Comparison of ENCODE assay signal across 17 mouse cellular contexts in the genomic region with DNA sequence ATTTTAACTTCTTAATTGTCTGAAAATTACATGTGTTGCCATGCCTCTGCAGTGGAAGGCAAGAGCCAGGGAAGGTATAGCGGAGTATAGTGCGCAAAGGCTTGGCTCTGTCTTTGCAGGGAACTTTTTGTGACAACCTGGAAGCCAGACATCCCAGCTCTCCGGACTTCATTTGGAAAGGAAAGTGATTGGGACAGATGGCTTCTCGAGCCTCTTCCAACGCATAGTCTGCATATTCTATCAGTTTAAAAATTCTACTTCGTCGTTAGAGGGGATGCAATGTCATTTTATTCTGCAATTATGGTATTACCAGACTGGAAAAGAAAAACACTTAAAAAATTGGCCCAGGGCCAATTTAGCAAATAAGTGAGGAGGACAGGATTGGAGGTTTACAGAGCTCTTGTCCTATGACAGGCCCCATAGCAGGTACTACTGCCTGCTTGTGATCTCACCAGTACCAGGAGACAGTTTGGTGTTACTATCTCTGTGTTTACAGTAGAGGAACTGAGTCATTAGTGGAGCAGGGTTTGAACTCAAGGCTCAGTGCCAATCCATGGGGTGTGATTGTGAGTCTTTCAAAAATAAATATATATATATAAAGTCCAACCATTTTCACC. TPM values are rescaled to one million over a fixed set of nuclear protein-coding genes. Genes with fewer than 3 reads are reported as not detected.
A peak's percentile ranks its signal among the peaks of the same experiment; 100 is the strongest.
DNase-seq lines count a peak whose midpoint lies in the region; ATAC-seq and TF ChIP-seq lines count a peak whose summit lies in the region.
"Had no signal": no experiment of that assay in that cellular context is flagged by ENCODE, and none has a peak within 500 bp of the region (broad histone marks: within the 10 kb centered on the region; RNA-seq: fewer than 3 reads in every experiment).

No protein-coding gene starts in this region.

- TF ChIP-seq CTCF in layer of hippocampus, adult 2 months (conservative IDR thresholded peaks at IDR 0.05): no peak
- TF ChIP-seq CTCF in brain, embryonic 14.5 days (IDR thresholded peaks at IDR 0.05; ENCODE audit: borderline replicate concordance, extremely low read depth, insufficient read depth, insufficient read length): no peak

- H3K4me3 ChIP-seq in layer of hippocampus, adult 2 months: no peak overlapping the region
- H3K4me3 ChIP-seq in forebrain, embryonic 16.5 days (replicated peaks; ENCODE audit: low read length): no peak overlapping the region
- no peak overlapping the region for H3K4me3 ChIP-seq in hindbrain, embryonic 16.5 days (ENCODE audit: low read length)
- H3K4me3 ChIP-seq: heart, embryonic 15.5 days; stomach, embryonic 15.5 days had no signal

- no peak for DNase-seq in frontal cortex, postnatal 10 days (ENCODE audit: low spot score in 2 of 2)
- peak in 1 of 2 experiments; percentile 59 for DNase-seq in layer of hippocampus, adult 2 months (ENCODE audit: low spot score in 2 of 2)
- DNase-seq in layer of hippocampus, postnatal 25 days (ENCODE audit: extremely low spot score in 1 of 2, low spot score in 1 of 2): no peak
- DNase-seq in brain, embryonic 14.5 days (ENCODE audit: low read depth): peak; percentile 69
- no peak for DNase-seq in ovary, postnatal 10 days (ENCODE audit: low spot score)
- DNase-seq: adrenal gland, postnatal 36 days; kidney, adult 8-10 months; midbrain, embryonic 14.5 days; thymus, postnatal 4 days had no signal

- H3K9me3 ChIP-seq in forebrain, embryonic 16.5 days (ENCODE audit: control insufficient read depth, low read length): no peaks in the 10 kb centered on the region
- H3K9me3 ChIP-seq in hindbrain, embryonic 16.5 days (ENCODE audit: control insufficient read depth, low read length): no peaks in the 10 kb centered on the region
- H3K9me3 ChIP-seq: heart, embryonic 15.5 days; stomach, embryonic 15.5 days had no signal

- no peaks in the 10 kb centered on the region for H3K36me3 ChIP-seq in forebrain, embryonic 16.5 days (ENCODE audit: control insufficient read depth, insufficient read depth)
- H3K36me3 ChIP-seq in hindbrain, embryonic 16.5 days (ENCODE audit: control insufficient read depth, insufficient read depth, low read length): no peaks in the 10 kb centered on the region
- H3K36me3 ChIP-seq: heart, embryonic 15.5 days; stomach, embryonic 15.5 days had no signal

- WGBS in forebrain, embryonic 16.5 days: 32% methylated on average over 7 of the region's 7 CpGs
- WGBS in hindbrain, embryonic 16.5 days: 71% methylated on average over 7 of the region's 7 CpGs

- peaks cover 21% of the 10 kb centered on the region for H3K4me1 ChIP-seq in forebrain, embryonic 16.5 days (replicated peaks; ENCODE audit: control insufficient read depth, insufficient read depth, low read length)
- peaks cover 9% of the 10 kb centered on the region for H3K4me1 ChIP-seq in hindbrain, embryonic 16.5 days (ENCODE audit: control insufficient read depth, insufficient read depth, low read depth, low read length)

- H3K9ac ChIP-seq in forebrain, embryonic 16.5 days (replicated peaks; ENCODE audit: low read depth, low read length): no peak overlapping the region
- no peak overlapping the region for H3K9ac ChIP-seq in hindbrain, embryonic 16.5 days (ENCODE audit: low read depth, low read length)
- H3K9ac ChIP-seq: heart, embryonic 15.5 days; stomach, embryonic 15.5 days had no signal

- no peaks in the 10 kb centered on the region for H3K27me3 ChIP-seq in forebrain, embryonic 16.5 days (replicated peaks; ENCODE audit: control insufficient read depth, insufficient read depth, low read length)
- H3K27me3 ChIP-seq in hindbrain, embryonic 16.5 days (replicated peaks; ENCODE audit: control insufficient read depth, insufficient read depth, low read length): no peaks in the 10 kb centered on the region
- H3K27me3 ChIP-seq: heart, embryonic 15.5 days; stomach, embryonic 15.5 days had no signal

- 0 out of 2 replicates have a peak overlapping the region, but pooled peaks have one; percentile 4 for H3K4me2 ChIP-seq in forebrain, embryonic 16.5 days (ENCODE audit: low read length)
- H3K4me2 ChIP-seq in hindbrain, embryonic 16.5 days (ENCODE audit: low read length): no peak overlapping the region
- H3K4me2 ChIP-seq: liver, embryonic 11.5 days; stomach, embryonic 15.5 days had no signal

- H3K27ac ChIP-seq in layer of hippocampus, adult 2 months: peak overlapping the region; percentile 36
- peak overlapping the region; percentile 59 for H3K27ac ChIP-seq in forebrain, embryonic 16.5 days (ENCODE audit: low read length)
- H3K27ac ChIP-seq in hindbrain, embryonic 16.5 days (ENCODE audit: low read depth, low read length): no peak overlapping the region
- H3K27ac ChIP-seq: hindbrain, postnatal 0 days; stomach, embryonic 15.5 days had no signal

- peak; percentile 55 for ATAC-seq in frontal cortex, adult (ENCODE audit: low TSS enrichment)
- ATAC-seq in forebrain, embryonic 16.5 days: peak; percentile 78
- ATAC-seq in hindbrain, embryonic 16.5 days: no peak
- ATAC-seq: activated CD4-positive, CD25-positive, alpha-beta regulatory T cell, adult 4 months; hindbrain, postnatal 0 days had no signal

- TF ChIP-seq POLR2A in brain, embryonic 14.5 days (IDR thresholded peaks at IDR 0.05; ENCODE audit: borderline replicate concordance, extremely low read depth, insufficient read depth, insufficient read length, poor library complexity, severe bottlenecking): no peak

RNA-seq across cellular contexts. Expression of a gene that starts 7.8 kb away (rescaled TPM):
- total RNA-seq in layer of hippocampus, adult 2 months (2021): 100 to 1,000 TPM; 203 to 210 TPM
- total RNA-seq in layer of hippocampus, postnatal 25 days (2021): 100 to 1,000 TPM; 202 to 236 TPM
- 18.0 and 18.6 TPM in 2 replicates for polyA plus RNA-seq in brain, embryonic 14.5 days (2012; rRNA removed)
- 31.0 and 36.3 TPM in 2 replicates for polyA plus RNA-seq in forebrain, embryonic 16.5 days (2015; fragmentation: Nextera tagmentation; extraction: Ambion mirVana)
- 10.6 and 12.5 TPM in 2 replicates for polyA plus RNA-seq in hindbrain, embryonic 16.5 days (2015; fragmentation: Nextera tagmentation; extraction: Ambion mirVana)
